Mouse (Mus musculus) heart, postnatal 0 days (tissue): ENCODE data around the gene Sema3b.
"Not testable (repeated sequence)": the region's sequence is repeated elsewhere in the genome, so short reads cannot be mapped to it uniquely, and the experiment has no call there.

ENCODE experiments used
- CTCF ChIP-seq: IDR thresholded peaks from 2 replicates; pipeline ENCODE4 v1.5.1; 2016; ENCODE audit warnings: antibody characterized with exemption, control low read depth, low read depth
- EP300 ChIP-seq: IDR thresholded peaks from 2 replicates; pipeline ENCODE4 v1.6.1; 2016; ENCODE audit warnings: antibody characterized with exemption, low read depth

GRCm38 (mm10) chr9:107565556-107565955 lies 43.5 kb downstream of the Sema3b start:
- peak; percentile 34 for TF ChIP-seq CTCF
- not testable (repeated sequence) for TF ChIP-seq EP300
